Mouse (Mus musculus): Measurements from ENCODE around the gene Sptb. TPM values are rescaled to one million over a fixed set of nuclear protein-coding genes. Genes with fewer than 3 reads are reported as not detected.

Sptb gene
- total RNA-seq (2021) = 10 to 100 TPM; 18.7 to 59.4 TPM
- long read RNA-seq, experiment 1, partial matches to known transcripts = 129 of 139 reads
- long read RNA-seq, experiment 1, other reads (novel, unspliced or antisense) = 10 of 139 reads
- long read RNA-seq, experiment 2, partial matches to known transcripts = 8 of 8 reads
- long read RNA-seq, experiment 2, other reads (novel, unspliced or antisense) = 0 of 8 reads

DNA sequence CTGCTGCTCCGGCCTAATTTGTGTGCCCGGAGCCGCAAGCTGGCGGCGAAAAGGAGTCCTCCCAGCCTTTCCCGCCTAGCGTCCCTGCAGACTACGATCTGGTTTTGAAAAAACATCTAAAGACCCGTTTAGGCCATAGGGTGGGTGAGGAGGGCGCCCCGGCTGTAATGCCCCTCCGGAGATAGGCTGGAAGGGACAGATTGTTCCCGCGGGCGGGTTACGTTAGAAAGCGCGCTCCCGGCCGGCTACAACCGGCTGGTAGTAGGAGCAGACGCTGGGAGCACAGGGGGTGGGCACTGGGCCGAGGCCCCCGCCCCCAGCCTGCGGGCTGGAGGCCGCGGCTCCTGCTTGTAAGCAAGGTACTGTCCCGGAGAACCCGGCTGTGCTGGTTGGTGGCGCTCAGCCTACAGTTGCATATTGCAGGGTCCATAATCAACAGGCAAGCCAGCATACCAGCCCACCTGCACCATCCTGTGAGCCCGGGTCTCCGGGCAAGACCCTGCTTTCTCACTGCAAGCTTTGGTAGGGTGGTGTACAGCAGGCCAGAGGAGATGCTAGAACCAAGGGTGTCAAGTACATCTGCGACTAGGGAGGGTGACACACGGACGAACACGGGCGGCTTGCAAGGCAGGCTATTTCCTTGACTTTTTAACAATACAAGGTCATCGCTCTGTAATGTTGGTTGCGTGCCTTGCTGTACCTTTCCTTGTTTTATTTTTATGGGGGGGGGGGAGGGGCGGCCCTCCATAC lies at the start of gene Sptb:
Sptb (minus strand) TSS at position 197 of the 750 bp plus-strand sequence.
- DNase-seq = peak; percentile 53 to 67

DNA sequence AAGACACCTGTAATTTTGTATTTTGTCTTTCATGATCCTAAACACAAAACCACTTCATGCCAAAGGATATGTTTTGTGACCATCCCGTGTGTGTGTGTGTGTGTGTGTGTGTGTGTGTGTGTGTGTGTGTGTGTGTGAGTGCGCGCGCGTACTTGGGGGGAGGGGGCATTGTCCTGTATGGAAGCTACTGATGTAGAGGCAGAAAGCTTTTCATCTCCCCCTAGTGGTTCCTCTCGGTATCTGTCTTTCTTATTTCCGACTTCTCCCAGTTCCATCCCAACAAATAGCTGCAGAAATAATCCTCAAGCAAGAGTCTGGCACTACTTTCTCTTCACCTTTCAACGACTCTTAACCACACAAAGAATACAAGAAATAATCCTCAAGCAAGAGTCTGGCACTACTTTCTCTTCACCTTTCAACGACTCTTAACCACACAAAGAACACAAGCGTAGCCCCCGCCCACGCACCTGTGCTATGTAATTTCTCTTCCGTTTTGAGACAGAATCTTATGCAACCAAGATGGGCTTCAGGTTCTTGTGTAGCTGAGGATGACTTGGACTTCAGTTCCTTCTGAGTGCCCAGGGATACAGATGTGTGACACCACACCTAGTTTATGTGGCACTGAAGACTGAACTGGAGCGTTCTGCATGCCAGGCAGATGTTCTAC lies 42.4 kb upstream of the Sptb start:
- peak in 1 of 2 experiments; percentile 49 for DNase-seq

DNA sequence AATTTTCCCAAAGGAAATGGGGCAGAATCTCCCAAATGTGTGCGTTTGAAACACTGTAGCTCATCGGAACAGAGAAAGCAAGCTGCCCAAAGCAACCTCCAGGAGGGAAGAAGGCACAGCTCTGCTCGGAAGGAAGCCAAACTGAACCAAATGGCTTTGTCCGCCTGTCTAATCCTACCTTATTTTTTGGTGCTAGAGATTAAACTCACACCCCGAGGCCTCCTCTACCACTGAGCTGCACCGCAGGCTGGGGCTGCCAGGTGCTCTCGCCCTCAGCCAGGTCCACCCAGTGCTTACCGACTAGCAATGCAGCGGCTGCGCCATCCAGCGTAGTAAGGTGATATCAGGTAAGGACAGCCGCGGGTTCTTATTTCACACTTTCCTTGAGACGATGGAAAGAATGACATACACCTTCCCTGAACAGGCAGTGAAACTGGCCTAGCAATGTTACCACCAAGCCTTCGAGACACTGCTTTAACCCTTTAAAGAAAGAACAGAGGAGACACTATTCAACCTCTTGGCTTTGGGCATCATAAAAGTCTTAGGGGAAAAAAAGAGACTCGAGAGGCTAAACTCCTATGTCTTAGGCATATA lies 40.6 kb upstream of the Sptb start:
- no peak for DNase-seq

DNA sequence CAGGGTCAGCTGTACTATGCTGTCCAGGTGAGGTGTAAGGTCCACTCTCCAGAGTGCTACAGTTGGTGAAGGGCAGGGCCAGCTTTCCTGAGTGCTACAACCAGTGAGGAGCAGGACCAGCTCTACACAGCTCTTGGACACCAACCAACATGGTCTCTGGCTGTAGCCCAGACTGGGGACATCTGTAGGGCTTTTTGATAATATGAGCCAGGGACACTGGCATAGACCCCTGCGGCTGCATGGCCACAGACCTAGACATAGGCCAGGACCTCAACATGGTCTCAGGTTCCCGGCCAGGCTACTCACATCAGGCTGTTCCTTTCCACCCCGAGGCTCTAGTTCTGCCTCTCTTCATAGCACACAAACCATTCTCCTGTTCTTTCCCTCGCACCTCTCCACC lies 17.6 kb upstream of the Sptb start:
- no peak for DNase-seq

DNA sequence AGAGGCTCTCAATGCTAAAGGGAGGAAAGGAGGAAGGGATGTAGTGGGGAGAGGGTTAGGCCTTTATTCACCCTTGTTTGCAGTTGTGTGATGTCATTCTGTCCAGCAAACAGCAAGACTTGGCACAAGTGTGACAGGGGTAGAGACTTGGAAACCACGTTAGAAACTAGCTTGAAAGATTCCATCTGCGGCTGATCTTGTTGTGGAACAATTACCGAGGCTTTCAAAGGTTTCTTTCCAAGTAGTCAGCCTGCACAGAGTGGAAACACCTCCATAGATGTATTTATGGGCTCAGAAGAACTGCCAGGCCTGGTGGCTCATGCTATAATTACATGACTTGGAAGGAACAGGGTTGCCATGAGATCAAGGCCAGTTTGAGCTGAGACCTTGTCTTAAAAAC lies 11.7 kb upstream of the Sptb start:
- DNase-seq = peak; percentile 5 to 28

DNA sequence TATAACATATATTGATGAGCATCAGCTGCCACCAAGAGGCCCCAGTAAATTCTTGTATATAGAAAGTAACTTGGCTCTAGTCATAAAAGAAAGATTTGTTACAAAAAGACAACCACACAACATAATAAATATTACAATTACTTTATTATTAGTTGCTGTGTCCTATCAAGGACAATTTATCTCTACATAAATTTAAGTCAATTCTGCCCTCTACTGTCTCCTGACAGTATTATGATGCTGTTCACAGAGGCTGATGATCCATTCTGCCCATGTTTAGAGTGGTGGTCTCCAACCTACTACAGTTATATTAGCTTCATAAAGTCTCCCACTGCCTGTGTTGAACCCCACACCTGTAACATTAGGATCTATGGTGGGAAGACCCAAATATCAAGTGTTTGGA lies 10.2 kb upstream of the Sptb start:
- DNase-seq = no peak

DNA sequence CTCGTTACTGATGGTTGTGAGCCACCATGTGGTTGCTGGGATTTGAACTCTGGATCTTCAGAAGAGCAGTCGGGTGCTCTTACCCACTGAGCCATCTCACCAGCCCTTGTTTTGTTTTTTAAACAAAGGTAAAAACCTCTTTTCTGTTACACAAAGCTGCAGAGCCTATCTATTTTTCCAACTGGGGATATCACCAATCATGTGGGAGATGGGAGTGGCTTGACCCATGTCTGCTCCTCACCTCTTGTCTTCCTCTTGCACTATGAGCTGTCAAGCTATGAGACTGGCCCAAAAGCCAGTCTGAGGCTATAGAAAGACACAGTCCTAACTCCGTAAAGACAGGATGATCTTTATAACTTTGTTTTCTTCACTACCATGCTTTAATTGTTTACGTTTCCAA lies 8.0 kb upstream of the Sptb start:
- no peak for DNase-seq

DNA sequence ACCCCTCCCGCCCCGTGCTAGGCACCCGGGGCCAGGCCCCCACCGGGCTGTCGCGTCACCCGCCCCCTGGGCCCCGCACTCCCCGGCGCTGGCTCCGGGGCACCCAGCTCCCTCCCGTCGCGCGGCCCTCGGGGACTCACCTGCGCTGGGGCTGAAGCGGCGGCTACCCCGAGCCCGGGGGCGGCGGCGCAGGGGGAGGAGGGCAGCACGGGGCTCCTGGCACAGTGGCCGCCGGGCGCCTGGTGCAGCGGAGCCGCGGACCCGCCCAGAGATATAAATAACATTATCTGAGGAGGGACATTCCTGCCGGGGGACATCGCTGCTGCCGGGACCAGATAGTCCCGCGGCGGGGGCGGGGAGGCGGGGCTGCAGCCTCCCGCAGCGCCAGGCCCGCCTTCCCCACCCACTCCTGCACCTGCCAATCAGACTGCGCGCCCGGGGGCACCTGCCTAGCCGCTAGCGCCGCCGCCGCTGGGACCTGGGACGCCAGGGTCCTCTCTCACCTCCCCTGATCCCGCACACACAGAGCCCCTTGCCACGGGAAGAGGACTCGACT lies 474 bp downstream of the Sptb start:
- peak; percentile 87 to 90 for DNase-seq

DNA sequence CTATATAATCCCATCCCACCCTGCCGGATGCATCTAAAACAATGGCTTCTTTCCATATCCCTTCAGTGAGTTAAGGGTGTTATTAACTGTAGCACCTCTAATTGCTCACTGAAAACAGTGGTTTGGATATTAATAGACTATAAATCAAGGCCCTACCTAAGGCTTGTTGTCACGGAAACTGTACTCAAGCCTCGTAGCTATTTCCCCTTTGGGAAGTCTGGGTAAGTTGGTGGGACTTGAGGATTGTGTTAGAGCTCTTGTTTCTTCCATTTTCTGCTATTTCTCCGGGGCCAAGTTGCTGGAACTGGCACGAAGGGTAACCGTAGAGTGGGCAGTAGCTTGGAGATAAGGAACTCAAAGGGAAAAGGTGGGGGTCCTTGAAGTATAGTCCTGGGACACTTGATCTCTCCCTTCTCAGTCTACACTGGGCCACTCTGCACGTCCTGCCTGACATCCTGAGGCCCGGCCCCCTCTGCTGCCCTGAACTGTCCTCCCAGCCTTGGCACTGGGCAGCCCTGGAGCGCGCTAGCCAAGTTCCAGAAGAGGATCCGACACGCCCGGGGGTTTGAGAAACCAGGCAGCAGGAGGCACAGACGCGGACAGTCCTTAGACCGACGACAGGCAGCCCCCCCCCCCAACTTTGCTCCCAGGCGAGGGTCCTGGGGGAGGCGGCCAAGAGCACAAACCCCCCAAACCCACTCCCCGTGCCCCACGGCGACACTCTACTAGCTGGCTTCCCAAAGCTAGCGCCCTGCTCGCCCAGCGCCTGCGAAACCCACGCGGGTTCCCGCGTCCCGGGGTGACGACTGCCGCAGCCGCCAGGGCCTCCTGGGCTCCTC lies 1.2 kb downstream of the Sptb start:
- DNase-seq = peak; percentile 72 to 78

DNA sequence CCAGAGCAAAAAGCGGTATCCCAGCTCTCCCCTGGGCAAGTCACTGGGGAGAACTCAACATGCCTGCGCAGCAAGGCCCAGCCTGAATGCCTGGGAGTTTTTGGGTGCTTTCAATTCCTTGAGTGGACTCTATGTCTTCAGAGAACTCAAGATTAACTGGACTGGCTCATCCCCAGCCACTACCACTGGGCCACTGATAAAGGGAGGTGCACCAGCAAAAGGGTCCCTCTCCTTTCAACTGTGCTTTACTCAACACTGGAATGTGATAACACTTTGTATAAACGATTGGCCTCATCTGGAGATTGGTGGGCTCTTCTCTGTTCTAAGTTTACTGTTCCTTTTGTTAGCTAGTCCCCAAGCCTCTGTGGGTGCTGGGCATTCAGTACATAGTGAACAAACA lies 2.2 kb downstream of the Sptb start:
- no peak for DNase-seq

DNA sequence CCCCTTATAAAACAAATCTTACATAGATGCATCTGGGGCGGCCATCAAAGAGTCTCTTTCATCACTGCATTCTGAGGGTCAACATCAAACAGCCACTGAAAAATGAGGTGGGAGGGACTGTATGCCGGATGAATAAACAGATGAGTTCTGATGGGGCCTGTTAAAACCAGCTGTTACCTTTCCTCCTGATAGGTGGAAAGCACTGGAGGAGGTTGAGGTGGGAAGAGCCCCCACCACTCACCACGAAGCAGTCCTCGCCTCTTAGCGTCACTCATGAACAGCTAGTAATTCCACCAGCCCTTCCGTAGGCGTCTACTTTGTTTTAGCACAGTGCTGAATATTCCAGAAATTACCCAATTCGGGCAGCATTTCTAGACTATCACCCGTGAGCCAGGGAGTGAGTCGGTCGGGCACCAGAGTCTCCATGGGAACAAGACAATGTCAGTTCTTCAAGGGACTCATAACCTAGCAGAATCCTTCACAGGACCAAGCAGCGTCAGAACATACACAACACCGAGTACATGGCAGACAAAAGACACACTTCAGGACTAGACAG lies 13.9 kb downstream of the Sptb start:
- DNase-seq = no peak

DNA sequence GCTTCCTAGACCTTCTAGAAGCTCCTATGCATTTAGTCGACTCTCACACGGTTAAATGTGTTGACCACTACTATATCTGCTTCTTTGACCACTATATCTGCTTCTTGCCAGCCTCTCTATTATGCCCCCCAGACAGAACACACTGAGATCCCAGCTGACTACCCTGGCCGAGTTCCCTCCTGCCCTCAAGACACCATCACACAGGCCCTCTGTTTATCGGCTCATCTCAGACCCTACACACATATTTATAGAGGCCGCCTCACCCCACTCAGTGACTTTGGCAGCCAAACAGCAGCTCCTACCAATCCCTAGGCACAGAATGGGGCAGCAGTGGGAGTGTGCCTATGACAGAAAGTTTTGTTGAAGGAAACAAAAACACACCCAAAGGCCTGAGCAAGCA lies 14.6 kb downstream of the Sptb start:
- no peak for DNase-seq

DNA sequence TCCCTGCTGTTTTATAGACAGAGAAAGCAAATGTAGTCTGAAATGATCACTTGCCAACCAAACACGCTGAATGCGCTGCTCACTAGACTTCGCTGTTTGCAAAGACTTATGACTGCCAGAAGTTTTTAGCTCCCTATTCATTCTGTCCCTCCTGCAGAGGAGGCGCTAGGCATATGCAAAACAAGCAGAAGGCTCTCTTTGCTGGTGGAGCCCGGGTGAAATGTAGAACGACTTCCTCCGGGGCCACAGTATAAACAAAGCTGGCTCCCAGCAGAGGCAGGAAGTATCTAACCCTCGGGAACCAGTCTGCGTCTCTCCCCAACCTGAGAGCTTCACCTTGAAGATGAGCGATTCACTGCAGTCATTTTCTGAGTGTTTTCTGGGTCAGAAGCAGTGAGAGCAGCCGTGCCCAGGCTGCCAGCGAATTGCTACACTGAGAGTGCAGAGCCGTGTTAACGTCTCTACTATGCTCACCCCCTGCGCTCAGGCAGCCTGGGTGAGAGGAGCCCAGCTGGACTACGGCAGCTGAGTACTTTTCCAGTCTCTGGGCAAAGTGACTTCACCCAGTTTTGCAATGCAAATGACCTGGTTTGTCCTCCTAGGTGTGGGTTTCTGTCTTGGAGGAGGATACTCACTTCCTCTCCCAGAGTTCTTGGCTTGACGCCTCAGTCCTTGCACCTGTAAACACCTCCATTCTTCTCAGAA lies 15.4 kb downstream of the Sptb start:
- DNase-seq = peak; percentile 44 to 50

DNA sequence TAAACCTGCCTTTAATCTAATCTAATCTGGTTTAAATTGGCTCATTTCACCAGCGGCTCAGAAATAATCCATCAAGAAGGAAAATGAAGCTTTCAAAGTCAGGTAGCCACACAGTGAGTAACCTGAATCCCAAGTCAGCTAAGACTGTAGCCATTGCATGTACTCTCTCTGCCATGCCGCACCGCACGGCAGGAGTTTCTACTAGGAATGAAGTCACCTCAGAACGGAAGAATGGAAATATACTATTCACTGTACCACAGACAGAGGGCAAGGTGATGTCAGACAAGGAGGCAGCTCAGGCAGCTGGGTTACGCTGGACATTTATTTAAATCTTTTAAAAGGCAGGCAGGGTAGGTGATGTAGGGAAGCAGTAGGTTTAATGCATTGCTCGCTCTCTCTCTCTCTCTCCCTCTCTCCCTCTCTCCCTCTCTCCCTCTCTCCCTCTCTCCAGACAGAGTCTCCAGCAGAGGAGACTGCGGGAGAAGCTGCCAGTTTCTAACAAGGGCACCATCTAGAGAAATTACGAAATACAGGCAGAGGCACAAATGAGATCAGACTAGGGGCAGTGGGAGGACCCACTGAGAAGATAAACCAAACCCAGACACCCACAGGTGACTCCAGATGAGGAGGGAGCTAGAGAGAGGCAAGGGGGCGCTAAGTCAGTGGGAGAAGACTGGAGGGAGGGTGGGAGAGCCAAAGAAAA lies 22.7 kb downstream of the Sptb start:
- DNase-seq = no peak

DNA sequence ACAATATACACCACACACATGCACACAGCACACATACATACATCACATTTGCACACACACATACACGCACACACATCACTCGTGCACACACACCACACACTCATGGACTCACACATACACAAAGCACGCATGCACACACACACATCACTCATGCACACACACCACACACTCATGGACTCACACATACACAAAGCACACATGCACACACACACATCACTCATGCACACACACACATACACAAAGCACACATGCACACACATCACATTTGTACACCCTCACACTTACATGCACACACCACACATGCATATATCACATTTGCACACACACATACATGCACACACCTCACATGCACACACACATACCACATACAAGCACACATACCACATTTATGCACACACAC lies 24.7 kb downstream of the Sptb start:
- DNase-seq = no peak

DNA sequence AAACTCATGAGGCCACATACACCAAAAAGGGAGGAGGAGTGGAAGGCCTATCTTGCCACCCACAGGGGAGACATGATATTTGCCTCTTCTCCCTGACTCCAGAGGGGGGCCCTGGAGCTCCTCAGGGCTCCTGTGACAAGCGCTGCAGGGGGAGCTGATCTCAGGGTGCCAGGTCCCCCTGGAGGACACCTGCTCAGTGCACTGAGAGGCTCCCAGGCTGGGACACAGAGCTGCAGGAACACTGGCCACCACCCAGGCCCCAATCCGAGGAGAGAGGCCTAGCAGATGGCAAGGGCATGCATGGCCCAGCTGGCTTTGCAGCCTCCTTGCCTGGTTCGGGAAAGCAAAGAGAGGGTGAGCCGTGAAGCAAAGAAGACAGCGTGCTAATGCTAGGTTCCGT lies 25.9 kb downstream of the Sptb start:
- DNase-seq = no peak

DNA sequence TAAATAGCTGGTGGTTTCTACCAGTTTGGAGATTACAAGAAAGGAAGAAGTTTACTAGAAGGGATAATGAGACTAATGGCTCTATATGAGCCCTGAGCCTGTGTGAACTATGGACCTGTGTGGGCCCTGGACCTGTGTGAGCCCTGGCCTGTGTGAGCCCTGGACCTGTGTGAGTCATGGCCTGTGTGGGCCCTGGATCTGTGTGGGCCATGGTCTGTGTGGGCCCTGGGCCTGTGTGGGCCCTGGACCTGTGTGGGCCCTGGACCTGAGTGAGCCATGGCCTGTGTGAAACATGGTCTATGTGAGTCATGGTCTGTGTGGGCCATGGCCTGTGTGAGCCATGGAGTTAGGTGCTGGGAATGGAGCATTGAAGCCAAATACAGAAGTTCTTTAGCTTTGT lies 28.4 kb downstream of the Sptb start:
- no peak for DNase-seq

DNA sequence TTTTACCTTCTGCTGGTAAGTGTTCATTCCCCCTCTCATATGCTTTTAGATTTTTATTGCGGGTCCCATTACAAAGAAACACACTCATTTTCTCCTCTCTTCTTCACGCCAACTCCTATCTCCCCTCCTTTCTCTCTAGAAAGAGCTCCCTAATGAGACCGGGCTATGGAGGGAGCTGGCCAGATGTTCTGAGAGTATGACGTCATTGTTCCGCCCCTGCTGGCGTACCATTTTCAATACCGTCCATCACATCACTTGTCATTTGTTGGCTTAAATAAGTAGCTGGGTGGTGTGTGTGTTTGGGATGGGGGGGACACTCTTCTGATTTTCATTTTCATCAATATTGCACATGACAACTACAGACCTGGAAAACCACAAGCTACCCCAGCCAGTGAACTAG lies 33.3 kb downstream of the Sptb start:
- no peak for DNase-seq

DNA sequence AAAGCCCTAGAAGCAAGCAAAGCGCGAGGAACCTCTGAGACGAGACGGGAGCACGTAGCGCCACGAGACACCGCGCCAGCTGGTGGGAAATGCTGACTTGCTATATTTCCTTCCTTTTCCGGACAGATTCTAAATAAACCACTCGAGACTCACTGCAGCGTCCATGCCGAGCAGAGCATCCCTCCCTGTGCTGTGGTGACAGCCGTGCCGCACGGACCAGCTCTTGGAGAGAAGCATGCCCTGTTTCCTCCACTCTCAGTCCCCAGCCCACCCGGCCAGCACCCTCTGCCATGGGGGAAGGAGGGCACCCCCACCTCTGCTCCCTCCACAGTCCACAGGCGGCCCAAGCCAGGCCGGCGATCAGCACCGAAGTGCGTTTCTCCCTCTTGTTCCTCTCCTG lies 33.9 kb downstream of the Sptb start:
- DNase-seq = no peak

DNA sequence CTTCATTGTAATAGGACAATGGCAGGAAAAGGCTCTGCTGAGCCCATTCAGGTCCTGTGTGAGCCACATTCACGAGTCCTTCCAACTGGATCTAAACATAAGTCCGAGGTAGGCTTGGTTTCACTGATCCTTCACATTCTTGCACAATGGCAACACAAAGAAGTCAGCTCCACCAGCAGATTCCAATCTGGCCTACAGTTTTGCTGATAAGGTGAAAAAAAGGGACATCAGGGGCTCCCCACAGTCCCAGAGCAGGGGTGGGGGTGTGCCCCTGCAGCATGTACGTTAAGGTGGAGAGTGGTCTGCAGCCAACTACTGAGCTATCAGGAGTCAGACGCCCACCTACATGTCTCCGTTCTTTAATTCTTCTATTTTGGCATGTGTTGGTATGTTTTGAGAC lies 35.0 kb downstream of the Sptb start:
- no peak for DNase-seq
